Mouse (Mus musculus) liver, adult 2 months (tissue): ENCODE data around the gene Parva.

Experiments
- CTCF ChIP-seq: fragments of 200-500 bp; IDR thresholded peaks from 2 replicates; pipeline ENCODE4 v1.5.1; 2011; ENCODE audit warnings: low read depth, low read length, control low read depth
- POLR2A ChIP-seq: fragments of 200-500 bp; IDR thresholded peaks from 2 replicates; pipeline ENCODE4 v1.6.1; 2011; ENCODE audit warnings: low read length, control low read depth; ENCODE audit not compliant: insufficient read depth; ENCODE audit errors: extremely low read depth

DNA sequence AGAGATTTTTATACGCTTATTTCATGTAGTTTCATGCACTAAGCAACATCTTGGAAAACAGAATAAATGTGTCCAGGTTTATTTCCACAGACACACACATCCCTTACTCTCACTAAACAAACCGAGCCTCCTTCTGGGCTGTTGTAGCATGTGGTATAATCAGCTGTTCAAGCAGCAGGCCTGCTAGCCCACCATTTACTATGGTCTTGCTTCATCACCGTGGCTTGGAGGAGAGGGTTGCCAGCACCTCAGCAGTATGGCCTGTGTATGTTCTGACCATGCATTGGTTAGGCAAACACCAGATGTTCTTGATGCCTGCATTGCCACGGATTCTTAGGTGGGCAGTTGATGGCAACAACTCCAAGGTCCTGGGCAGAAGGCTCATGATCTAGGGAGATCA is 30.6 kb downstream of the Parva start:
- TF ChIP-seq CTCF (no peak), POLR2A (no peak)
